10 mouse cellular contexts compared by ENCODE assay signal in the genomic region with DNA sequence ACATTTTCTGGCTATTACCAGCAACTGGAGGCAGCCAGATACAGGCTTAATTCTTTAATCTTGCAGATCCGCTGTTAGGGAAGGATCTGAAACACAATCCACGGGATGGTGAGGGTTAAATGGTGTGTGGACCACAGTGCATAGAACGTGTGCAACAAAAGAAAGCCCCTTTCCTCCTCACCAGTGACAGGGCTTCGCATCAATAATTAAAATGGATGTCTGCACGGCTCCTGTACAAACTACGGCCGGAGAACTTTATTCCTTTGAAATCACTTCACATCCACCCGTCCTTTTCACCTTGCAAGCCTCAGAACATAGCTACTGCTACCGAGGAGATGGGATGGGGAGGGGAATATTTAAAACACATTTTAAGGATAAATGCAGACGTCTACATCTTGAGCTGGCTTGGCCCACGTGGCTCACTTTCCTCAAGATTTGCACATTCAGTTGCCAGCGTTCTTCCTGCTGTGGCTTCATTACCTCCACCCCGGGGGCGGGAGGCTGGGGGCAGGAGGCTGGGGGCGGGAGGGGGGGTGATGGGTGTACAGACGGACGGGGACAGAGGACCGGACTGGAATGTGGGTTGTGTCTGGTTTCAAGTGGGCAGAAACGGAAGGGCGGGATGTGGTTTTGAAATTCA. TPM values are rescaled to one million over a fixed set of nuclear protein-coding genes. Genes with fewer than 3 reads are reported as not detected.
DNase-seq lines count a peak whose midpoint lies in the region; TF ChIP-seq lines count a peak whose summit lies in the region.
"Had no signal": no experiment of that assay in that cellular context is flagged by ENCODE, and none has a peak within 500 bp of the region (broad histone marks: within the 10 kb centered on the region; RNA-seq: fewer than 3 reads in every experiment).

No protein-coding gene starts in this region.

- H3K36me3 ChIP-seq in hindbrain, embryonic 10.5 days = no peaks in the 10 kb centered on the region
- no peaks in the 10 kb centered on the region for H3K36me3 ChIP-seq in midbrain, embryonic 10.5 days
- H3K36me3 ChIP-seq in thymus, adult 2 months (ENCODE audit: control insufficient read depth, insufficient read depth, low read length) = no peaks in the 10 kb centered on the region

- H3K9me3 ChIP-seq in hindbrain, embryonic 10.5 days = peaks cover under 1% of the 10 kb centered on the region; the same call in 1 of the 2 replicates
- peaks cover 3% of the 10 kb centered on the region for H3K9me3 ChIP-seq in midbrain, embryonic 10.5 days (replicated peaks)

- peaks cover 38% of the 10 kb centered on the region for H3K4me1 ChIP-seq in hindbrain, embryonic 10.5 days (replicated peaks)
- peaks cover 38% of the 10 kb centered on the region for H3K4me1 ChIP-seq in midbrain, embryonic 10.5 days
- H3K4me1 ChIP-seq in thymus, adult 2 months (replicated peaks; ENCODE audit: control insufficient read depth, insufficient read depth, low read length) = no peaks in the 10 kb centered on the region; the same call in 1 of the 2 replicates

- intact Hi-C loops in gastrocnemius, adult 2 months (cut with DNase I) = loop anchor here (5.0 kb wide), 1 partner anchor 135 kb away; no protein-coding TSS in a partner anchor
- intact Hi-C loops in gastrocnemius, postnatal 36 days (cut with DNase I) = no loop called here

- no peak for TF ChIP-seq POLR2A in thymus, adult 2 months (IDR thresholded peaks at IDR 0.05; ENCODE audit: control insufficient read depth, extremely low read depth, insufficient read depth, low read length, poor library complexity)

- peak overlapping the region; percentile 27 for H3K4me3 ChIP-seq in gastrocnemius, adult 2 months
- peak overlapping the region; percentile 50 for H3K4me3 ChIP-seq in hindbrain, embryonic 10.5 days
- peak overlapping the region; percentile 50 for H3K4me3 ChIP-seq in midbrain, embryonic 10.5 days
- no peak overlapping the region for H3K4me3 ChIP-seq in thymus, adult 2 months (ENCODE audit: control insufficient read depth, insufficient read depth, low read length)

- peaks cover 10% of the 10 kb centered on the region; the same call in 1 of the 2 replicates for H3K27me3 ChIP-seq in hindbrain, embryonic 10.5 days (ENCODE audit: insufficient read depth, poor library complexity, severe bottlenecking)
- peaks cover 29% of the 10 kb centered on the region for H3K27me3 ChIP-seq in midbrain, embryonic 10.5 days (ENCODE audit: low read depth, poor library complexity, severe bottlenecking)
- H3K27me3 ChIP-seq in thymus, adult 2 months (ENCODE audit: control insufficient read depth, insufficient read depth, low read length) = peaks cover 8% of the 10 kb centered on the region; the same call in 1 of the 2 replicates

- H3K27ac ChIP-seq in gastrocnemius, adult 2 months = no peak overlapping the region
- H3K27ac ChIP-seq in hindbrain, embryonic 10.5 days = peak overlapping the region; percentile 91
- peak overlapping the region; percentile 88 for H3K27ac ChIP-seq in midbrain, embryonic 10.5 days (replicated peaks)
- H3K27ac ChIP-seq in thymus, adult 2 months (ENCODE audit: control insufficient read depth, insufficient read depth, low read length) = no peak overlapping the region

- TF ChIP-seq CTCF in gastrocnemius, adult 2 months (IDR thresholded peaks at IDR 0.05) = no peak
- no peak for TF ChIP-seq CTCF in thymus, adult 2 months (IDR thresholded peaks at IDR 0.05; ENCODE audit: borderline replicate concordance, control insufficient read depth, extremely low read depth, insufficient read depth, low read length, poor library complexity)

- under 1% methylated on average over 20 of the region's 20 CpGs for WGBS in hindbrain, embryonic 10.5 days
- WGBS in midbrain, embryonic 10.5 days = 1% methylated on average over 20 of the region's 20 CpGs
- 2% methylated on average over 20 of the region's 20 CpGs for whole genome bisulfite sequencing in thymus, adult 2 months

- no peak for DNase-seq in gastrocnemius, adult 2 months
- DNase-seq in gastrocnemius, postnatal 36 days = no peak
- DNase-seq in R1 (ENCODE audit: low read depth, low spot score) (peak; percentile 26), adipocyte (ENCODE audit: low spot score) (no peak)
- peak; percentile 59 for DNase-seq in hindbrain, embryonic 10.5 days (ENCODE audit: low spot score)
- peak; percentile 59 for DNase-seq in midbrain, embryonic 10.5 days (ENCODE audit: low spot score)
- no peak for DNase-seq in thymus, postnatal 10 days (ENCODE audit: low spot score in 2 of 2)
- DNase-seq in thymus, adult 2 months = no peak

RNA-seq across cellular contexts. Expression of gene Gm21915, which starts 53.3 kb away (rescaled TPM):
- total RNA-seq in gastrocnemius, adult 2 months (2021) = not detected
- not detected for total RNA-seq in gastrocnemius, postnatal 36 days (2021)
- not detected in 2 replicates for polyA plus RNA-seq in hindbrain, embryonic 10.5 days (2016; fragmentation: Nextera tagmentation; extraction: Ambion mirVana)
- not detected in 2 replicates for polyA plus RNA-seq in midbrain, embryonic 10.5 days (2016; fragmentation: Nextera tagmentation; extraction: Ambion mirVana)
- not detected in 2 replicates for polyA plus RNA-seq in thymus, adult 2 months (2012; rRNA removed)
- polyA plus RNA-seq: cerebellum, adult 2 months; myocyte had no signal

Comparison
In these comparisons a context has a peak if more than half of its experiments do, and no peak if none do; other contexts are left out.
1. DNase-seq: peak in R1 (single experiment), hindbrain, embryonic 10.5 days (single experiment) and midbrain, embryonic 10.5 days (single experiment); none in gastrocnemius, adult 2 months (single experiment), gastrocnemius, postnatal 36 days (0 of 2), thymus, postnatal 10 days (0 of 2), adipocyte (single experiment) and thymus, adult 2 months (single experiment).
2. H3K27ac ChIP-seq: peak in hindbrain, embryonic 10.5 days (single experiment) and midbrain, embryonic 10.5 days (single experiment); none in gastrocnemius, adult 2 months (single experiment) and thymus, adult 2 months (single experiment).